Mouse (Mus musculus) G1E (cell line): ENCODE measurements at regions not wholly inside any gene's neighbourhood (a gene's known extent, or its start where the extent isn't known, plus 50 kb on each side); places are given as distances from the start of the nearest gene placed in this dataset.
"Not testable (repeated sequence)": the region's sequence is repeated elsewhere in the genome, so short reads cannot be mapped to it uniquely, and the experiment has no call there.

Experiments used
- ATAC-seq: 2 replicates; pipeline ENCODE4 v1.8.0; 2016; ENCODE audit warnings: mild to moderate bottlenecking; ENCODE audit not compliant: insufficient number of reproducible peaks, poor library complexity, low FRiP score, severe bottlenecking; ENCODE audit errors: extremely low read depth
- DNase-seq: peaks from one replicate; pipeline ENCODE4 v3.0.0; 2012; ENCODE audit warnings: low spot score
- H3K27me3 ChIP-seq: 2 replicates; pipeline ENCODE4 v1.6.1; 2012; ENCODE audit warnings: mild to moderate bottlenecking, low read length, inconsistent platforms; ENCODE audit not compliant: insufficient read depth
- H3K36me3 ChIP-seq: replicated peaks from 2 replicates; pipeline ENCODE3; 2012; ENCODE audit warnings: mild to moderate bottlenecking, inconsistent platforms
- H3K4me1 ChIP-seq: 2 replicates; pipeline ENCODE4 v1.6.1; 2012; ENCODE audit warnings: low read depth, low read length, inconsistent platforms, mixed read lengths; ENCODE audit not compliant: insufficient read depth
- H3K4me3 ChIP-seq: 2 replicates; pipeline ENCODE4 v1.5.1; 2012; ENCODE audit warnings: low read depth, mild to moderate bottlenecking, inconsistent platforms, low read length, moderate library complexity, mixed read lengths
- H3K9me3 ChIP-seq: replicated peaks from 2 replicates; pipeline ENCODE4 v1.6.1; 2012; ENCODE audit warnings: inconsistent platforms
- CTCF ChIP-seq: IDR thresholded peaks from 2 replicates; pipeline ENCODE4 v1.5.1; 2012; ENCODE audit warnings: low read depth, low read length, inconsistent platforms, mixed read lengths
- GATA1 ChIP-seq: IDR thresholded peaks from 2 replicates; pipeline ENCODE4 v1.6.1; 2012; ENCODE audit warnings: borderline replicate concordance, low read length, inconsistent platforms, mixed read lengths
- GATA2 ChIP-seq: IDR thresholded peaks from 2 replicates; pipeline ENCODE4 v1.6.1; 2012; ENCODE audit warnings: low read depth, low read length, inconsistent platforms, borderline replicate concordance
- POLR2AphosphoS5 ChIP-seq: IDR thresholded peaks from 2 replicates; pipeline ENCODE4 v1.6.1; 2012; ENCODE audit warnings: low read depth, low read length, inconsistent platforms; ENCODE audit not compliant: insufficient replicate concordance
- TAL1 ChIP-seq: conservative IDR thresholded peaks from 2 replicates; pipeline ENCODE4 v1.6.1; 2012; ENCODE audit warnings: low read depth, low read length, inconsistent platforms, mixed read lengths

GRCm38 (mm10) chr3:58238111-58238510, 176.4 kb upstream of the Tsc22d2 start:
- Histone ChIP-seq H3K9me3 (no peaks in the 10 kb centered on the region), H3K4me3 (no peak overlapping the region), H3K27me3 (no peaks in the 10 kb centered on the region; the same call in 1 of the 2 replicates), H3K36me3 (no peaks in the 10 kb centered on the region), H3K4me1 (no peaks in the 10 kb centered on the region)
- DNase-seq (no peak), ATAC-seq (no peak)
- TF ChIP-seq CTCF (no peak), GATA2 (no peak), GATA1 (no peak), POLR2AphosphoS5 (no peak), TAL1 (no peak)

- H3K27me3 ChIP-seq, result no peaks in the 10 kb centered on the region; the same call in 1 of the 2 replicates
- DNase-seq, result no peak
- H3K4me3 ChIP-seq, result no peak overlapping the region
- H3K4me1 ChIP-seq, result no peaks in the 10 kb centered on the region
- no peak for ATAC-seq
- H3K36me3 ChIP-seq, result no peaks in the 10 kb centered on the region
- TF ChIP-seq GATA1 (no peak), POLR2AphosphoS5 (no peak), TAL1 (no peak), CTCF (no peak), GATA2 (no peak)
- H3K9me3 ChIP-seq, result no peaks in the 10 kb centered on the region
Measured at GRCm38 (mm10) chr3:58240775-58241174, 173.7 kb upstream of the Tsc22d2 start.

GRCm38 (mm10) chr3:58245361-58245760, 169.2 kb upstream of the Tsc22d2 start:
- no peak for ATAC-seq
- no peaks in the 10 kb centered on the region for H3K9me3 ChIP-seq
- no peaks in the 10 kb centered on the region for H3K4me1 ChIP-seq
- DNase-seq, result no peak
- no peaks in the 10 kb centered on the region for H3K36me3 ChIP-seq
- no peaks in the 10 kb centered on the region for H3K27me3 ChIP-seq
- TF ChIP-seq GATA1 (no peak), CTCF (no peak)
- no peak overlapping the region for H3K4me3 ChIP-seq

GRCm38 (mm10) chr3:58247989-58248388, 166.5 kb upstream of the Tsc22d2 start:
- H3K9me3 ChIP-seq, result no peaks in the 10 kb centered on the region
- no peaks in the 10 kb centered on the region for H3K4me1 ChIP-seq
- no peak for ATAC-seq
- H3K27me3 ChIP-seq, result no peaks in the 10 kb centered on the region
- H3K36me3 ChIP-seq, result no peaks in the 10 kb centered on the region
- DNase-seq, result no peak
- TF ChIP-seq TAL1 (no peak), GATA2 (no peak), GATA1 (no peak), CTCF (no peak)
- no peak overlapping the region for H3K4me3 ChIP-seq

GRCm38 (mm10) chr3:58253942-58254341, 160.6 kb upstream of the Tsc22d2 start:
- H3K4me3 ChIP-seq, result no peak overlapping the region
- TF ChIP-seq POLR2AphosphoS5 (no peak), GATA2 (no peak), GATA1 (no peak), TAL1 (no peak), CTCF (no peak)
- ATAC-seq (no peak), DNase-seq (no peak)
- H3K36me3 ChIP-seq, result no peaks in the 10 kb centered on the region
- H3K4me1 ChIP-seq, result no peaks in the 10 kb centered on the region
- H3K27me3 ChIP-seq, result no peaks in the 10 kb centered on the region
- no peaks in the 10 kb centered on the region for H3K9me3 ChIP-seq

- TF ChIP-seq GATA2, result no peak
- DNase-seq (no peak), ATAC-seq (no peak)
- Histone ChIP-seq H3K36me3 (no peaks in the 10 kb centered on the region), H3K4me1 (no peaks in the 10 kb centered on the region), H3K9me3 (no peaks in the 10 kb centered on the region), H3K4me3 (no peak overlapping the region), H3K27me3 (no peaks in the 10 kb centered on the region)
Measured at GRCm38 (mm10) chr3:58267606-58268325, 146.7 kb upstream of the Tsc22d2 start.

- ATAC-seq, H3K4me1 ChIP-seq, DNase-seq, H3K27me3 ChIP-seq, H3K9me3 ChIP-seq, H3K36me3 ChIP-seq, H3K4me3 ChIP-seq: not testable (repeated sequence)
Measured at GRCm38 (mm10) chr3:58271441-58271840, 143.1 kb upstream of the Tsc22d2 start.
